Mouse (Mus musculus) liver, embryonic 14 days (tissue): Measurements from ENCODE around the gene Lce1i. TPM values are rescaled to one million over a fixed set of nuclear protein-coding genes. Genes with fewer than 3 reads are reported as not detected.

Source experiments
- polyA plus RNA-seq: library from polyadenylated mRNA; depleted of rRNA; stranded (reverse); fragments of >200 nt; gene quantifications from 2 replicates; pipeline ENCODE4 v1.2.3, GENCODE M21; 2012; rRNA removed

The Lce1i gene
- not detected in 2 replicates for polyA plus RNA-seq

GRCm38 (mm10) chr3:92778799-92779198 is at the start of gene Lce1i:
TSS of gene Lce1i (minus strand) at chr3:92778899.

GRCm38 (mm10) chr3:92827108-92827507 is 48.4 kb upstream of the Lce1i start, which contains the start of gene Kprp:
TSS of gene Kprp (minus strand) at chr3:92827247.

GRCm38 (mm10) chr3:92807791-92808190 is 29.1 kb upstream of the Lce1i start, which contains the start of gene Lce1k:
TSS of gene Lce1k (minus strand) at chr3:92807891.

GRCm38 (mm10) chr3:92790414-92790813 is 11.7 kb upstream of the Lce1i start, which contains the start of gene Lce1j:
TSS of gene Lce1j (minus strand) at chr3:92790514.

GRCm38 (mm10) chr3:92764965-92765364 is 13.7 kb downstream of the Lce1i start, which contains the start of gene Lce1h:
TSS of gene Lce1h (minus strand) at chr3:92765065.

GRCm38 (mm10) chr3:92752238-92752637 is 26.5 kb downstream of the Lce1i start, which contains the start of gene Lce1g:
TSS of gene Lce1g (minus strand) at chr3:92752338.

GRCm38 (mm10) chr3:92738996-92739395 is 39.7 kb downstream of the Lce1i start, which contains the start of gene Gm38119:
TSS of gene Gm38119 (minus strand) at chr3:92739096.

Other genes starting within 250 kb of the Lce1i start
- not detected in 2 replicates for gene 2310046K23Rik, start 244.4 kb downstream of the Lce1i start, polyA plus RNA-seq
- 0.03 TPM in 2 replicates for gene Ivl, start 205.2 kb downstream of the Lce1i start, polyA plus RNA-seq
- gene Smcp, start 189.9 kb downstream of the Lce1i start, polyA plus RNA-seq, result 0.03 TPM in 1 of 2 replicates, not detected in the other
- gene 2210017I01Rik, start 171.4 kb downstream of the Lce1i start, polyA plus RNA-seq, result not detected in 2 replicates
- not detected in 2 replicates for gene Lce6a, start 157.2 kb downstream of the Lce1i start, polyA plus RNA-seq
- not detected in 2 replicates for gene Lce1a1, start 130.6 kb downstream of the Lce1i start, polyA plus RNA-seq
- gene Lce1b, start 122.0 kb downstream of the Lce1i start, polyA plus RNA-seq, result not detected in 2 replicates
- gene Lce1a2, start 108.6 kb downstream of the Lce1i start, polyA plus RNA-seq, result not detected in 2 replicates
- gene Lce1c, start 99.7 kb downstream of the Lce1i start, polyA plus RNA-seq, result not detected in 2 replicates
- gene Lce1d, start 91.7 kb downstream of the Lce1i start, polyA plus RNA-seq, result not detected in 2 replicates
- not detected in 2 replicates for gene Lce1e, start 69.8 kb downstream of the Lce1i start, polyA plus RNA-seq
- not detected in 2 replicates for gene Lce1f, start 58.5 kb downstream of the Lce1i start, polyA plus RNA-seq
- gene Gm38119, start 39.8 kb downstream of the Lce1i start, polyA plus RNA-seq, result not detected in 2 replicates
- not detected in 2 replicates for gene Lce1g, start 26.6 kb downstream of the Lce1i start, polyA plus RNA-seq
- gene Lce1h, start 13.8 kb downstream of the Lce1i start, polyA plus RNA-seq, result not detected in 2 replicates
- gene Lce1j, start 11.6 kb upstream of the Lce1i start, polyA plus RNA-seq, result not detected in 2 replicates
- gene Lce1k, start 29.0 kb upstream of the Lce1i start, polyA plus RNA-seq, result not detected in 2 replicates
- gene Kprp, start 48.3 kb upstream of the Lce1i start, polyA plus RNA-seq, result not detected in 2 replicates
- not detected in 2 replicates for gene Lce1l, start 72.4 kb upstream of the Lce1i start, polyA plus RNA-seq
- gene 2310050C09Rik, start 91.3 kb upstream of the Lce1i start, polyA plus RNA-seq, result not detected in 2 replicates
- gene Lce3a, start 147.3 kb upstream of the Lce1i start, polyA plus RNA-seq, result not detected in 2 replicates
- not detected in 2 replicates for gene Lce3b, start 154.1 kb upstream of the Lce1i start, polyA plus RNA-seq
- gene Lce3c, start 165.6 kb upstream of the Lce1i start, polyA plus RNA-seq, result not detected in 2 replicates
- not detected in 2 replicates for gene Lce3d, start 178.5 kb upstream of the Lce1i start, polyA plus RNA-seq
- not detected in 2 replicates for gene Lce3e, start 188.2 kb upstream of the Lce1i start, polyA plus RNA-seq
- not detected in 2 replicates for gene Lce3f, start 213.3 kb upstream of the Lce1i start, polyA plus RNA-seq
- gene Crct1, start 236.8 kb upstream of the Lce1i start, polyA plus RNA-seq, result 0.05 TPM in 1 of 2 replicates, not detected in the other
- not detected in 2 replicates for gene Lce1m, start 240.2 kb upstream of the Lce1i start, polyA plus RNA-seq